ENCODE assay signal across 24 mouse cellular contexts in the genomic region with DNA sequence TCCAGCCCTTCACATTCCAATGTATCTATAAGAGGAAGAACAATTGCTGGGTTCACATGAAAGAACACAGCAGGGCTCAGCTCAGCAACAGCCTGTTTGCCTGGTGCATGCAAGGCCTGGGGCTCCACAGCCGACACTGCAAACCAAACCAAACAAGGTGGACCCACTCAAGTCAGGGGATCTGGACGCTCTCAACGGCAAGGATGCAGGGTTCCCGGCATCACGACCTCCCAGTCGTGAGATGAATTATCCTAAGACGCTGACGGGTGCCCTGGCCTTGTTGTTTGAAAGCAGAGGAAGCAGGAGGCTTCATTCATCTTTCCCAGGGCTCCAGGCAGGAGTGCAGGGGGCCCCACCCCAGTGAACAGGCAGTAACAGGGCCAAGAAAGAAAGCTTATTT. TPM values are rescaled to one million over a fixed set of nuclear protein-coding genes. Genes with fewer than 3 reads are reported as not detected.
DNase-seq lines count a peak whose midpoint lies in the region; ATAC-seq and TF ChIP-seq lines count a peak whose summit lies in the region.
"Had no signal": no experiment of that assay in that cellular context is flagged by ENCODE, and none has a peak within 500 bp of the region (broad histone marks: within the 10 kb centered on the region; RNA-seq: fewer than 3 reads in every experiment).

No protein-coding gene starts in this region.

- H3K4me1 ChIP-seq in ES-Bruce4 (ENCODE audit: control insufficient read depth, insufficient read depth, low read length): no peaks in the 10 kb centered on the region
- H3K4me1 ChIP-seq in liver, postnatal 0 days (ENCODE audit: insufficient read depth): peaks cover 16% of the 10 kb centered on the region

- H3K4me3 ChIP-seq in ES-Bruce4 (ENCODE audit: low read depth, low read length): no peak overlapping the region
- H3K4me3 ChIP-seq in liver, postnatal 0 days (ENCODE audit: low read depth, low read length): no peak overlapping the region
- H3K4me3 ChIP-seq: embryonic facial prominence, embryonic 13.5 days; embryonic facial prominence, embryonic 15.5 days; erythroblast, embryonic 14.5 days; forebrain, embryonic 10.5 days; forebrain, embryonic 12.5 days had no signal

- no peak for TF ChIP-seq EP300 in ES-Bruce4 (IDR thresholded peaks at IDR 0.05; ENCODE audit: insufficient read depth, low read depth, low read length)
- no peak for TF ChIP-seq EP300 in liver, postnatal 0 days (IDR thresholded peaks at IDR 0.05; ENCODE audit: low read depth)

- no peak for TF ChIP-seq POLR2A in ES-Bruce4 (IDR thresholded peaks at IDR 0.05; ENCODE audit: insufficient read depth, low read length)

- no peaks in the 10 kb centered on the region for H3K27me3 ChIP-seq in ES-Bruce4 (ENCODE audit: control insufficient read depth, insufficient read depth, low read length, poor library complexity, severe bottlenecking)
- H3K27me3 ChIP-seq in liver, postnatal 0 days (ENCODE audit: insufficient read depth, low read length): no peaks in the 10 kb centered on the region
- H3K27me3 ChIP-seq: embryonic facial prominence, embryonic 13.5 days; embryonic facial prominence, embryonic 15.5 days; Patski had no signal

- peak; percentile 2 for DNase-seq in urinary bladder, postnatal 14 days (ENCODE audit: low spot score)
- DNase-seq in urinary bladder, adult 2 months (ENCODE audit: low spot score): no peak
- DNase-seq in liver, postnatal 0 days: no peak
- no peak for DNase-seq in frontal cortex, postnatal 10 days (ENCODE audit: low spot score in 2 of 2)
- DNase-seq: adrenal gland, adult 8-10 months; adrenal gland, postnatal 14 days; adrenal gland, postnatal 36 days; cerebellum, adult 11-12 months; cerebellum, adult 2 months; cerebellum, adult 9-10 months; cerebellum, postnatal 10 days; cerebellum, postnatal 36 days; embryo, embryonic 11 days had no signal

- ATAC-seq in liver, postnatal 0 days: no peak
- ATAC-seq: activated CD4-positive, CD25-positive, alpha-beta regulatory T cell, adult 4 months; forebrain, embryonic 14.5 days; forebrain, embryonic 16.5 days; Patski had no signal

- TF ChIP-seq CTCF in ES-Bruce4 (IDR thresholded peaks at IDR 0.05; ENCODE audit: low read depth, low read length): no peak
- no peak for TF ChIP-seq CTCF in liver, postnatal 0 days (IDR thresholded peaks at IDR 0.05; ENCODE audit: low read depth)

- H3K36me3 ChIP-seq in ES-Bruce4 (ENCODE audit: control insufficient read depth, insufficient read depth, low read length, poor library complexity, severe bottlenecking): no peaks in the 10 kb centered on the region
- H3K36me3 ChIP-seq in liver, postnatal 0 days (replicated peaks; ENCODE audit: insufficient read depth, low read length): no peaks in the 10 kb centered on the region
- H3K36me3 ChIP-seq: embryonic facial prominence, embryonic 13.5 days; embryonic facial prominence, embryonic 15.5 days; forebrain, embryonic 10.5 days; forebrain, embryonic 12.5 days; G1E had no signal

- H3K4me2 ChIP-seq in liver, postnatal 0 days (ENCODE audit: low read depth, low read length): no peak overlapping the region
- H3K4me2 ChIP-seq: embryonic facial prominence, embryonic 13.5 days; embryonic facial prominence, embryonic 15.5 days; forebrain, embryonic 12.5 days had no signal

- no peak overlapping the region for H3K9ac ChIP-seq in ES-Bruce4 (ENCODE audit: low read depth, poor library complexity, severe bottlenecking)
- no peak overlapping the region for H3K9ac ChIP-seq in liver, postnatal 0 days (replicated peaks)
- H3K9ac ChIP-seq: embryonic facial prominence, embryonic 13.5 days; embryonic facial prominence, embryonic 15.5 days; forebrain, embryonic 12.5 days had no signal

- WGBS in liver, postnatal 0 days (ENCODE audit: insufficient replicate concordance): 70% methylated on average over 8 of the region's 8 CpGs

- no peaks in the 10 kb centered on the region for H3K9me3 ChIP-seq in ES-Bruce4 (replicated peaks; ENCODE audit: control insufficient read depth, insufficient read depth, low read length, poor library complexity, severe bottlenecking)
- H3K9me3 ChIP-seq in liver, postnatal 0 days (ENCODE audit: low read length): no peaks in the 10 kb centered on the region
- H3K9me3 ChIP-seq: embryonic facial prominence, embryonic 13.5 days; embryonic facial prominence, embryonic 15.5 days; forebrain, embryonic 10.5 days; forebrain, embryonic 12.5 days; G1E had no signal

- 0 out of 2 replicates have a peak overlapping the region, but pooled peaks have one; percentile 13 for H3K27ac ChIP-seq in ES-Bruce4 (ENCODE audit: insufficient read depth, low read length)
- H3K27ac ChIP-seq in liver, postnatal 0 days (ENCODE audit: low read depth): no peak overlapping the region
- H3K27ac ChIP-seq: embryonic facial prominence, embryonic 13.5 days; embryonic facial prominence, embryonic 15.5 days; forebrain, embryonic 10.5 days; forebrain, embryonic 12.5 days had no signal

RNA-seq across cellular contexts. Expression of a gene that starts 4.0 kb away (rescaled TPM):
- 21.0 and 21.5 TPM in 2 replicates for polyA plus RNA-seq in urinary bladder, adult 2 months (2012; rRNA removed)
- 7.9 and 9.0 TPM in 2 replicates for polyA plus RNA-seq in ES-Bruce4 (2011; ENCODE audit: insufficient read depth, insufficient read length, low read depth, missing spikeins)
- polyA plus RNA-seq in liver, postnatal 0 days (2015; fragmentation: Nextera tagmentation; extraction: Ambion mirVana): 11.7 and 11.8 TPM in 2 replicates

RNA-seq across cellular contexts. Expression of a gene that starts 24.4 kb away (rescaled TPM):
- polyA plus RNA-seq in urinary bladder, adult 2 months (2012; rRNA removed): 15.1 and 15.9 TPM in 2 replicates
- polyA plus RNA-seq in ES-Bruce4 (2011; ENCODE audit: insufficient read depth, insufficient read length, low read depth, missing spikeins): 14.7 and 17.0 TPM in 2 replicates
- 1.3 and 1.6 TPM in 2 replicates for polyA plus RNA-seq in liver, postnatal 0 days (2015; fragmentation: Nextera tagmentation; extraction: Ambion mirVana)

RNA-seq across cellular contexts. Expression of a gene that starts 24.5 kb away (rescaled TPM):
- polyA plus RNA-seq in urinary bladder, adult 2 months (2012; rRNA removed): 1,100 and 1,122 TPM in 2 replicates
- 114 and 117 TPM in 2 replicates for polyA plus RNA-seq in ES-Bruce4 (2011; ENCODE audit: insufficient read depth, insufficient read length, low read depth, missing spikeins)
- 103 and 104 TPM in 2 replicates for polyA plus RNA-seq in liver, postnatal 0 days (2015; fragmentation: Nextera tagmentation; extraction: Ambion mirVana)
